Mouse (Mus musculus) MEL (cell line): Measurements from ENCODE around the gene Iqsec1.
A peak's percentile ranks its signal among the peaks of the same experiment; 100 is the strongest.

ENCODE experiments used
- CTCF ChIP-seq, 3 experiments: IDR thresholded peaks in 2 of 3; conservative IDR thresholded peaks in 1 of 3; 2 replicates each; pipeline ENCODE4 v1.5.1; 2011 to 2012; ENCODE audit warnings: low read length in 3 of 3, low read depth in 2 of 3, mild to moderate bottlenecking in 2 of 3, improper control_type of control experiment in 1 of 3, inconsistent platforms in 1 of 3, mixed read lengths in 1 of 3, moderate library complexity in 1 of 3; ENCODE audit not compliant: control insufficient read depth in 1 of 3, insufficient read depth in 1 of 3, poor library complexity in 1 of 3, severe bottlenecking in 1 of 3
- E2F4 ChIP-seq: IDR thresholded peaks from 2 replicates; pipeline ENCODE4 v1.6.1; 2011; ENCODE audit warnings: low read depth, low read length, improper control_type of control experiment, borderline replicate concordance
- EP300 ChIP-seq, 2 experiments: IDR thresholded peaks; 2 replicates each; pipeline ENCODE4 v1.6.1; 2011; ENCODE audit warnings: improper control_type of control experiment in 2 of 2, low read length in 2 of 2, low read depth in 1 of 2, mild to moderate bottlenecking in 1 of 2
- JUND ChIP-seq: IDR thresholded peaks from 2 replicates; pipeline ENCODE4 v1.6.1; 2011; ENCODE audit warnings: low read depth, mild to moderate bottlenecking, improper control_type of control experiment, low read length
- MAX ChIP-seq: IDR thresholded peaks from 2 replicates; pipeline ENCODE4 v1.6.1; 2011; ENCODE audit warnings: low read length, improper control_type of control experiment
- POLR2A ChIP-seq, 2 experiments: IDR thresholded peaks; 2 replicates each; pipeline ENCODE4 v1.6.1; 2011 to 2012; ENCODE audit warnings: low read length in 2 of 2, mild to moderate bottlenecking in 2 of 2, control low read depth in 1 of 2, improper control_type of control experiment in 1 of 2, low read depth in 1 of 2, moderate library complexity in 1 of 2; ENCODE audit not compliant: control insufficient read depth in 1 of 2, insufficient read depth in 1 of 2, poor library complexity in 1 of 2
- POLR2AphosphoS5 ChIP-seq: IDR thresholded peaks from 2 replicates; pipeline ENCODE4 v1.6.1; 2012; ENCODE audit warnings: low read depth, borderline replicate concordance, mild to moderate bottlenecking, inconsistent platforms, low read length, moderate library complexity, mixed read lengths
- TAL1 ChIP-seq: IDR thresholded peaks from 2 replicates; pipeline ENCODE4 v1.6.1; 2012; ENCODE audit warnings: mild to moderate bottlenecking, inconsistent platforms, low read length, moderate library complexity, mixed read lengths
- TBP ChIP-seq: IDR thresholded peaks from 2 replicates; pipeline ENCODE4 v1.8.0; 2011; ENCODE audit warnings: low read depth, low read length, improper control_type of control experiment
- TCF12 ChIP-seq: IDR thresholded peaks from 2 replicates; pipeline ENCODE4 v1.6.1; 2014; ENCODE audit warnings: low read depth, mild to moderate bottlenecking, inconsistent platforms, low read length, improper control_type of control experiment, moderate library complexity
- USF1 ChIP-seq: IDR thresholded peaks from 2 replicates; pipeline ENCODE4 v1.6.1; 2014; ENCODE audit warnings: low read depth, mild to moderate bottlenecking, inconsistent platforms, low read length, improper control_type of control experiment, moderate library complexity
- USF2 ChIP-seq, 2 experiments: IDR thresholded peaks; 2 replicates each; pipeline ENCODE4 v1.6.1; 2011 to 2012; ENCODE audit warnings: improper control_type of control experiment in 2 of 2, low read length in 2 of 2, borderline replicate concordance in 1 of 2, inconsistent platforms in 1 of 2, low read depth in 1 of 2, mild to moderate bottlenecking in 1 of 2; ENCODE audit not compliant: insufficient read depth in 1 of 2
- ZC3H11A ChIP-seq: IDR thresholded peaks from 2 replicates; pipeline ENCODE4 v1.6.1; 2012; ENCODE audit warnings: low read depth, mild to moderate bottlenecking, inconsistent platforms, low read length, improper control_type of control experiment
- ZKSCAN1 ChIP-seq: IDR thresholded peaks from 2 replicates; pipeline ENCODE4 v1.6.1; 2012; ENCODE audit warnings: low read depth, mild to moderate bottlenecking, inconsistent platforms, low read length, improper control_type of control experiment, moderate library complexity

- TF ChIP-seq TBP (peak; percentile 50; the same call in 1 of the 2 replicates), POLR2A (IDR thresholded peaks at IDR 0.05; ENCODE audit: control insufficient read depth in 1 of 2, insufficient read depth in 1 of 2, low read depth in 1 of 2, low read length in 2 of 2, poor library complexity in 1 of 2) (peak in 1 of 2 experiments; percentile 72; a peak in 2 of 4 replicates), POLR2AphosphoS5 (no peak; the same call in 1 of the 2 replicates), CTCF (IDR thresholded peaks at IDR 0.05 in 2 of 3, conservative IDR thresholded peaks at IDR 0.05 in 1 of 3; ENCODE audit: control insufficient read depth in 1 of 3, insufficient read depth in 1 of 3, low read depth in 2 of 3, low read length in 3 of 3, poor library complexity in 1 of 3, severe bottlenecking in 1 of 3) (no peak), USF1 (no peak), USF2 (IDR thresholded peaks at IDR 0.05; ENCODE audit: borderline replicate concordance in 1 of 2, insufficient read depth in 1 of 2, low read depth in 1 of 2, low read length in 2 of 2) (no peak), EP300 (IDR thresholded peaks at IDR 0.05; ENCODE audit: low read depth in 1 of 2, low read length in 2 of 2) (peak; percentile 91 to 97), TCF12 (peak; percentile 97), MAX (peak; percentile 57; the same call in 1 of the 2 replicates), E2F4 (no peak), JUND (0 out of 2 replicates have a peak, but pooled peaks have one; percentile 40), TAL1 (peak; percentile 94), ZKSCAN1 (no peak), ZC3H11A (no peak)
Measured at GRCm38 (mm10) chr6:90622758-90623455, 365.6 kb downstream of the Iqsec1 start.
